Mouse (Mus musculus) liver, embryonic 12.5 days (tissue): Measurements from ENCODE around the gene Fcrl5. TPM values are rescaled to one million over a fixed set of nuclear protein-coding genes. Genes with fewer than 3 reads are reported as not detected.

Experiments used
- ATAC-seq: fragments of 200-750 bp; cut with Nextera tagmentation; 2 replicates; pipeline ENCODE4 v1.8.0; 2017; ENCODE audit warnings: moderate number of reproducible peaks, mild to moderate bottlenecking, moderate library complexity
- H3K27ac ChIP-seq: fragments of 300-500 bp; sonication (generic); 2 replicates; pipeline ENCODE4 v1.5.1; 2016; ENCODE audit warnings: mild to moderate bottlenecking
- H3K27me3 ChIP-seq: fragments of 300-500 bp; sonication (generic); replicated peaks from 2 replicates; pipeline ENCODE4 v1.6.1; 2016; ENCODE audit warnings: mild to moderate bottlenecking, moderate library complexity
- H3K36me3 ChIP-seq: fragments of 300-500 bp; sonication (generic); 2 replicates; pipeline ENCODE4 v1.6.1; 2016; ENCODE audit warnings: mild to moderate bottlenecking, moderate library complexity
- H3K4me1 ChIP-seq: fragments of 300-500 bp; sonication (generic); 2 replicates; pipeline ENCODE4 v1.6.1; 2016
- H3K4me2 ChIP-seq: fragments of 300-500 bp; sonication (generic); 2 replicates; pipeline ENCODE4 v1.6.1; 2016; ENCODE audit warnings: mild to moderate bottlenecking, moderate library complexity
- H3K4me3 ChIP-seq: fragments of 300-500 bp; sonication (generic); 2 replicates; pipeline ENCODE4 v1.5.1; 2016; ENCODE audit warnings: mild to moderate bottlenecking, moderate library complexity
- H3K9ac ChIP-seq: fragments of 300-500 bp; sonication (generic); 2 replicates; pipeline ENCODE4 v1.6.1; 2016; ENCODE audit warnings: mild to moderate bottlenecking, moderate library complexity
- H3K9me3 ChIP-seq: fragments of 300-500 bp; sonication (generic); replicated peaks from 2 replicates; pipeline ENCODE4 v1.6.1; 2016; ENCODE audit warnings: mild to moderate bottlenecking, moderate library complexity
- WGBS: fragments of 180-500 bp; shearing (Covaris S2); methylation state at CpG from one replicate; pipeline ENCODE4 v1.1.7; 2016; ENCODE audit not compliant: insufficient replicate concordance; 5-methylcytosine and 5-hydroxymethylcytosine counted together
- polyA plus RNA-seq: library from polyadenylated mRNA; unstranded; fragments of >200 nt; fragmentation: Nextera tagmentation; extraction: Ambion mirVana; gene quantifications from 2 replicates; pipeline ENCODE4 v1.2.1, GENCODE M21; 2016

Fcrl5 gene
- polyA plus RNA-seq, 1 experiment from 2014 or later, result not detected

DNA sequence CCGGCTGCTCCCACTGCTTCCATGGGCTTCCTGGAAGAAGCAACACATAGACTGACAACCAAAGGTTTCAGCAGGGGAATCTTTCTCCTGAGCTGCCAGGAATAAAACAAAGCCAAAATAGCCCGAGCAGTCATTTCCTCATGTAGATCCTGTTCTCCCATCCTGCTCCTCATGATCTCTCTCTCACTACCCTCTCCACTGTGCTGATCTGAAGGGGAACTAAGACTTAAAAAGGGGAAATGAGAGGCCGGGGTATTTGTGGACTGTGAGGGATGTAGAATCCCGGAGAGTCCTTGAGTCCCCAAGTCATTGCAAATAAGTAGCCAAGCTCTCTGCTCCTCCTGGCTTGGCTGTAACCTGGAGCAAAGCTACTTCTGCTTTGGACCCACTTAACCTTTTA lies 85.6 kb downstream of the Fcrl5 start:
- no peak for ATAC-seq
- no peak overlapping the region for H3K4me3 ChIP-seq
- WGBS, result 35% methylated on average over 4 of the region's 4 CpGs
- H3K4me2 ChIP-seq, result no peak overlapping the region
- H3K9me3 ChIP-seq, result no peaks in the 10 kb centered on the region
- no peaks in the 10 kb centered on the region for H3K36me3 ChIP-seq
- H3K27ac ChIP-seq, result no peak overlapping the region
- H3K4me1 ChIP-seq, result peaks cover 11% of the 10 kb centered on the region
- H3K9ac ChIP-seq, result no peak overlapping the region
- peaks cover 6% of the 10 kb centered on the region; the same call in 1 of the 2 replicates for H3K27me3 ChIP-seq

DNA sequence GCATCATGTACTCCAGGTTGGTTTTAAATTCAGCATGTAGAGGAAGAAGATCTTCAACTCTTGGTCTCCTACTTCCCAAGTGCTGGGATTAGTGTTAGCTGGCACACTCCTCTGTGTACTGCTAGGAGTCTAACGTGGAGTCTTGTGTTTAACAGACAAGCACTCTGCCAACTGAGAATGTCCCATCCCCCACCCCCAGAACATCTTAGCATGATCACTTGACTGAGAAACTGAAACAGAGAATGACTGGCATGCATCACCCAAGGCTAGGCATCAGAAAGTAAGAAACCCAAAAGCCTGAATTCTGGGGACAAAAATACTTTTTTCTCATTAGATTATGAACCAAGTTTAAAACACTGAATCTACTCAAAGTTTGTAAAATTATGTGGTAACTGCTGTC lies 86.3 kb downstream of the Fcrl5 start:
- Histone ChIP-seq H3K27ac (no peak overlapping the region), H3K9me3 (no peaks in the 10 kb centered on the region), H3K4me1 (peaks cover 15% of the 10 kb centered on the region), H3K4me3 (no peak overlapping the region), H3K4me2 (no peak overlapping the region), H3K36me3 (no peaks in the 10 kb centered on the region), H3K27me3 (peaks cover 6% of the 10 kb centered on the region; the same call in 1 of the 2 replicates), H3K9ac (no peak overlapping the region)
- no peak for ATAC-seq
- WGBS, result 43% methylated on average over 1 of the region's 1 CpGs

DNA sequence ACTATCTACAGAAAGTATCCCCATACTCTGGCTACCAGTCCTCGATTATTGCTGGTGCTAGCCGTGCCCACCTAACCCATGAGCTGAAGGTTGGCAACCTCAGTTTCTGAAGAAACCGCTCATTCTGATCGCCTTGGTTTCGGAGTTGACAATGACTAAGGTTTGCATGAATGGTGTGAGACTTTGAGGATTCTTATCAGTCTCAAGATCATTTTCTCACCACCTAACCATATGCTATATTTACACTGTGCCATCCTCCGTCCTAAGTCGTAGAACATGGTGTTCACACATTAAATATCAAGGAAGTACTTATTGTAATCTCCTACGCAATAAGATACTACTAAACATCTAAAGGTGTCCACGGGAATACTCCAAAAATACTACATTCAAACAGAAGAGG lies 88.1 kb downstream of the Fcrl5 start:
- WGBS, result 74% methylated on average over 9 of the region's 9 CpGs
- ATAC-seq, result no peak
- Histone ChIP-seq H3K36me3 (peaks cover 16% of the 10 kb centered on the region), H3K9me3 (no peaks in the 10 kb centered on the region), H3K27me3 (peaks cover 6% of the 10 kb centered on the region; the same call in 1 of the 2 replicates), H3K4me3 (no peak overlapping the region), H3K9ac (no peak overlapping the region), H3K4me1 (peaks cover 30% of the 10 kb centered on the region), H3K4me2 (no peak overlapping the region), H3K27ac (no peak overlapping the region)

- peaks cover 31% of the 10 kb centered on the region for H3K4me1 ChIP-seq
- 6% methylated on average over 57 of the region's 64 CpGs for WGBS
Measured at GRCm38 (mm10) chr3:87525043-87525836, 89.7 kb downstream of the Fcrl5 start, which contains the start of gene Etv3. Gene Etv3, plus strand, starts transcription at chr3:87525407.

DNA sequence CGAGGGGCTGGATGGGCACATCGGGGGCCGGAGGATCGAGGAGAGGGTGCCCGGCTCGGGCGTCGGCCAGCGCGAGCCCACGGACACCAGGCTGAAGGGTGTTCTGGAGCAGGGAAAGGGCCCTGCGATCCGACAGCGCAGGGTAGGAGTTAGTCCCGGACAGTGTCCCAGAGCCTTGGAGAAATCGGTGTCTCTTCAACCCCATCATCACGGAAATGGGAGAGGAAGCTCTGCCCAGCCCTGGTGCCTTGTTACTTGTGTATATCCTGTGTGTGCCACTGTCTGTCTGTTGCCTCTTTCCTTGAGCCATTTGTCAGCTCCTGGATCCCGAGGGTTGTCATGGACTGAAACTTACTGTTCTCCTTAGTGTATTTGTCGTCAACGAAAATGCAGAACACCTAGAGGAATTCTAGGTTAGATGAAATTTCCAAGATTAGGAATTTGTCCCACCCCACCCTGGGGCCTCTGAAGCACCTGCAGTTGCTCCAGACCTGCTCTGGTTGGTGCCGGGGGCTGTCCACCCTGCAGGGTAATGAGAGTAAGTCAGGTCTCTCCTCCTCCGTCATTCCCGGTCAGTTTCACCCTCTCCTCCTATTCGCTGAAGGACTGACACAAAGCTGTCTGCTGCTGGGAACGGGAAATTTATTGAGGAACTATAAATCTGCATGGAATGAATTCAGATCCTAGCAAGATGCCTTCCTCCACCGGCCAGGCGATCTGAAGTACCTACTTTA lies 90.4 kb downstream of the Fcrl5 start:
- Histone ChIP-seq H3K4me1 (peaks cover 31% of the 10 kb centered on the region), H3K9me3 (no peaks in the 10 kb centered on the region), H3K27ac (peak overlapping the region; percentile 73), H3K27me3 (no peaks in the 10 kb centered on the region), H3K9ac (peak overlapping the region; percentile 93), H3K4me3 (peak overlapping the region; percentile 88), H3K4me2 (peak overlapping the region; percentile 86), H3K36me3 (peaks cover 39% of the 10 kb centered on the region)
- WGBS, result 7% methylated on average over 27 of the region's 27 CpGs
- peak; percentile 57 for ATAC-seq

More at GRCm38 (mm10) chr3:87525043-87525836, 89.7 kb downstream of the Fcrl5 start, which contains the start of gene Etv3:
- H3K36me3 ChIP-seq, result peaks cover 31% of the 10 kb centered on the region
- ATAC-seq, result peak; percentile 94
- H3K4me3 ChIP-seq, result peak within 1 kb of the TSS; percentile 88
- peak within 1 kb of the TSS; percentile 73 for H3K27ac ChIP-seq
- peak within 1 kb of the TSS; percentile 93 for H3K9ac ChIP-seq
- 0 out of 2 replicates have a peak, but pooled peaks cover 5% of the 10 kb centered on the region for H3K27me3 ChIP-seq
- peak within 1 kb of the TSS; percentile 86 for H3K4me2 ChIP-seq
- H3K9me3 ChIP-seq, result no peaks in the 10 kb centered on the region

- WGBS, result 70% methylated on average over 12 of the region's 12 CpGs
- Histone ChIP-seq H3K9me3 (no peaks in the 10 kb centered on the region), H3K27me3 (no peaks in the 10 kb centered on the region), H3K9ac (no peak overlapping the region), H3K4me1 (peaks cover 31% of the 10 kb centered on the region), H3K36me3 (peaks cover 49% of the 10 kb centered on the region), H3K4me3 (no peak overlapping the region), H3K4me2 (0 out of 2 replicates have a peak overlapping the region, but pooled peaks have one; percentile 86), H3K27ac (no peak overlapping the region)
- no peak for ATAC-seq
Measured at GRCm38 (mm10) chr3:87527139-87527538, 91.6 kb downstream of the Fcrl5 start.

DNA sequence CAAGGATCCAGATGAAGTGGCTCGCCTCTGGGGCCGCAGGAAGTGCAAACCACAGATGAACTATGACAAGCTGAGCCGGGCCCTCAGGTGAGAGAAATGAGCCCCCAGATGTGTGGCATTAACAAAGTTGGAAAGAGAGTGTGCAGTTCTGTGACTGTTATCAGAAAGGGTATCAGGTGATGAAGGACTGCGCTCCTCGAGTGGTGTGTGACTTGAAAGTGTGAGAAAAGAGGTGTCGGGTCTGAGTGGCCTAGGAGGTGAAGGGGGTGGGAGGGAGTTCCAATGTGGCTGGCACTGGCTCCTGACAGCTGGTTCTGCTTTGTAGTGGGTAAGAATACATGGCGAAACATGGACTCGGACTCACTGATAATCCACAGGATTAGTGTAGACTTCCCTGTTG lies 92.4 kb downstream of the Fcrl5 start:
- H3K36me3 ChIP-seq, result peaks cover 58% of the 10 kb centered on the region
- H3K9ac ChIP-seq, result no peak overlapping the region
- no peak overlapping the region for H3K4me3 ChIP-seq
- WGBS, result 67% methylated on average over 8 of the region's 8 CpGs
- H3K4me2 ChIP-seq, result no peak overlapping the region
- no peaks in the 10 kb centered on the region for H3K9me3 ChIP-seq
- ATAC-seq, result no peak
- peaks cover 31% of the 10 kb centered on the region for H3K4me1 ChIP-seq
- no peak overlapping the region for H3K27ac ChIP-seq
- H3K27me3 ChIP-seq, result no peaks in the 10 kb centered on the region

GRCm38 (mm10) chr3:87528841-87529240 lies 93.3 kb downstream of the Fcrl5 start:
- Histone ChIP-seq H3K4me1 (peaks cover 31% of the 10 kb centered on the region), H3K36me3 (peaks cover 66% of the 10 kb centered on the region), H3K27me3 (no peaks in the 10 kb centered on the region), H3K27ac (no peak overlapping the region), H3K9me3 (no peaks in the 10 kb centered on the region), H3K9ac (no peak overlapping the region), H3K4me2 (no peak overlapping the region), H3K4me3 (no peak overlapping the region)
- no peak for ATAC-seq
- WGBS, result 66% methylated on average over 8 of the region's 8 CpGs

GRCm38 (mm10) chr3:87529568-87529967 lies 94.0 kb downstream of the Fcrl5 start:
- H3K9ac ChIP-seq, result no peak overlapping the region
- no peaks in the 10 kb centered on the region for H3K9me3 ChIP-seq
- ATAC-seq, result no peak
- H3K4me3 ChIP-seq, result no peak overlapping the region
- no peak overlapping the region for H3K4me2 ChIP-seq
- WGBS, result 30% methylated on average over 11 of the region's 11 CpGs
- no peak overlapping the region for H3K27ac ChIP-seq
- H3K27me3 ChIP-seq, result no peaks in the 10 kb centered on the region
- peaks cover 31% of the 10 kb centered on the region for H3K4me1 ChIP-seq
- peaks cover 73% of the 10 kb centered on the region for H3K36me3 ChIP-seq

DNA sequence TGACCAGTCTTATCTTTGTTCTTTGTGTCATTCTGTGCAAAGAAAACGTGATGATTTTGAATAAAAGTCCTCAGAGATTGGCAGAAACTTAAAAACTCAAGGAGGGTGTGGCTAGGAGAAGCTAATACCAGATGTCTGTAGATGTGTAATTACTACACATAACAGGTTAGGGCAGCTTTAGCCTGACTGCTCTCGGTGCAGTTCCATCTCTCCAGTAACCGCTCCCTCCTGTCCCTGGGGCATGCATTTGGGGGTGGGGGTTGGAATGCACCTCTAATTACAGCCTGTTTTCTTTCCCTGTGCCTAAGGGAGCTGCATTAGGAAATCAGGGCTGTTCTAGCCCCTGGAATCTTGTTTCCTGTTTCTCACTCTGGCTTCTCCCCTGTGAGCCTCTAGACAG lies 94.7 kb downstream of the Fcrl5 start:
- Histone ChIP-seq H3K9me3 (no peaks in the 10 kb centered on the region), H3K4me3 (no peak overlapping the region), H3K9ac (no peak overlapping the region), H3K4me1 (peaks cover 25% of the 10 kb centered on the region), H3K4me2 (no peak overlapping the region), H3K27ac (no peak overlapping the region), H3K36me3 (peaks cover 79% of the 10 kb centered on the region), H3K27me3 (no peaks in the 10 kb centered on the region)
- WGBS, result 73% methylated on average over 3 of the region's 3 CpGs
- no peak for ATAC-seq

GRCm38 (mm10) chr3:87533667-87534378 lies 98.2 kb downstream of the Fcrl5 start:
- H3K4me2 ChIP-seq, result no peak overlapping the region
- no peak overlapping the region for H3K9ac ChIP-seq
- ATAC-seq, result no peak
- H3K36me3 ChIP-seq, result peaks cover 98% of the 10 kb centered on the region
- no peaks in the 10 kb centered on the region for H3K27me3 ChIP-seq
- WGBS, result 87% methylated on average over 7 of the region's 7 CpGs
- peaks cover 10% of the 10 kb centered on the region; the same call in 1 of the 2 replicates for H3K4me1 ChIP-seq
- H3K9me3 ChIP-seq, result no peaks in the 10 kb centered on the region
- no peak overlapping the region for H3K4me3 ChIP-seq
- no peak overlapping the region for H3K27ac ChIP-seq
